Mouse (Mus musculus): ENCODE results near the gene Pdilt.
"Not testable (repeated sequence)": the region's sequence is repeated elsewhere in the genome, so short reads cannot be mapped to it uniquely, and the experiment has no call there.

Pdilt gene

DNA sequence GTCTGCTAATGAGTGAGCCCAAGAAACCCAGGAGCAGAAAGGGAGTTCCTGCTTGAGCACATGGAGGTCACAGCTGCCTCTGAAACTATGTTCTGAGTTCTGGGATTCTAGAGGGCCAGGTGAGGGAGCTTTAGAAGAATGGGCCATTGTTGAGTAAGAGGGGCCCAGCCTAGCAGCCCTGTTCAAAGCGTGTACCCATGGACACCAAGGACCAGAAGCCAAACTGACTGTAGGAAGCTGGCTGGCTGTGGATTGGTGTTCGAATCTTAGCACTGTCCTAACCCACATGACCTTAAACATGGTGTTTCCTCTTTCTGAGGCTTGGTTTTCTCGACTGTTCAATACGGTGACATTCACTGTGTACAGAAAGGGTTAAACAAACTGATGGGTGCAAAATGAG is at the start of gene Pdilt:
Pdilt (minus strand) TSS at position 101 of the 400 bp plus-strand sequence.
- in situ Hi-C loops (cut with MboI) = loop anchor here (25.0 kb wide), 1 partner anchor 761 kb away; no protein-coding TSS in a partner anchor

DNA sequence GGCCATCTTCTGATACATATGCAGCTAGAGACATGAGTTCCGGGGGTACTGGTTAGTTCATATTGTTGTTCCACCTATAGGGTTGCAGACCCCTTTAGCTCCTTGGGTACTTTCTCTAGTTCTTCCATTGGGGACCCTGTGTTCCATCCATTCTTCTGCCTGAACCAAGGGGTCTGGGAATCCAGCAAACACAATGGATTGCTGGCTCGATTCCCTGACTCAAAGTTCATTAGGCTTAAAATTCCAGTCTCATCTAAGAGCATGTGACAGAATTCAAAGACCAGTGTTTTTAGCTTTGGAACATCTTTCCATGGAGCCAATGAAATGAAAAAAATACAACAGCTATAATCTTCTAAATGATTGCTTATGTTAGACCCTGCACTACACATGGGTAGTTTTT is 39.2 kb upstream of the Pdilt start:
- in situ Hi-C loops (cut with MboI) = not testable (repeated sequence)

DNA sequence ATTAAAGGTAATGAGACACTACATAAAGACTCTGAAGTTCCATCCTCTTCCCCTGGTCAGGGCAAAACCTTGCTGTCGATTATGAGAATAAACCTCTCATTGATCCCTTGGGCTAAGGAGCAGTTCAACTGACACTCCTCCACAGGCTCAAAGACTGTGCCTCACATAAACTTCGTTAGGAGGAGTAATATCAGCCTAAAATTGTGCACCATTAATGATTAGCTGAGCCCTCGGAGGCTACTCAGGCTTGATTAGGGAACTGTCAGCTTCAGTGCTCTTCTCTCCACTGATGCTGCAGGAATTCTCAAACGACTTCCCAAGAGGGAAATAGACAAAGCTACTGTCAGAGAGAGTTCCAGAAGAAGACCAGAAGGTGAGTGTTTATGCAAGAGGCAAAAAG is 38.2 kb upstream of the Pdilt start:
- in situ Hi-C loops (cut with MboI) = no loop called here

DNA sequence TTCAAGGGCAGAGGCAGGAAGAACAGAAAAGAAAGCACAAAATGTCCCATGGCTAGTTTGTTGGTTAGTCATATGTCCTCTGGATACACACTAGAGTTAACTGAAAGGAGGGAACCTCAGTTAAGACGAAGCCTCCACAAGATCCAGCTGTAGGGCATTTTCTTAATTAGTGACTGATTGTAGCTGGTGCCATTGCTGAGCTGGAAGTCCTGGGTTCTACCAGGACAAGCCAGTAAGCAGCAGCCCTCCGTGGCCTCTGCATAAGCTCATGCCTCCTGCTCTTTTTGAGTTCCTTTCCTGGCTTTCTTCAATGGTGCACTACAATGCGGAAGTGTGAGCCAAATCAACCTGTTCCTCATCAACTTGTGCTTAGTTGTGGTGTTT is 37.2 kb upstream of the Pdilt start:
- in situ Hi-C loops (cut with MboI) = no loop called here

DNA sequence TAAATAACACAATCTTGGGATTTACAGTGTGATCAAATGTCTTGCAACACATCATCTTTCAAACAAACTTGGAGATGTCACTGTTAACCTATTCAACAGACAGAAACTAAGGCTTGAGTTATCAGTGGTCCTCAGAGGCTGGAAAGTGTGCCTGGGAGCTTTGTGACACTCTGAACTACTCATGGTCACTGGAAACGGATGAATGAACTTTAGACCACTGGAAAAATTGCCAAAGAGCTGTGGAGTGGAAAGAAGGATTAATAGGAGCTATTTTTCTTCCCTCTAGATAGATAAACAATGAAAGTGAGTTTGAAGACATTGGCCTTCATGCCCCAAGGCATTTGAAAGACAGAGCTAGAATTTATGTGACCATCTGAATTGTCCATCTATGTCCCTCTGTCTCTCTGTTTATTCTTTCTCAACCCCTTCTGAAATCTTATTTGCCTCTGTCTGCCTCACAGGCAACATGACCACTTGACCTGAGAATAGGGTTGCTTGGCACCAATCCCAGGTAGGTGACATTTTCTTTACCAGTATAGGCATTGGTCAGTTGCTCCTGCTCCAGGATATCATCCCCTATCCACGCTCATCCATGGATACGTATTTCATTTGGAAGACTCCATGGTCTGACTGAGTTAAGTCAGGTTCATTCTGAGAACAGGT is 36.6 kb upstream of the Pdilt start:
- in situ Hi-C loops (cut with MboI) = no loop called here

DNA sequence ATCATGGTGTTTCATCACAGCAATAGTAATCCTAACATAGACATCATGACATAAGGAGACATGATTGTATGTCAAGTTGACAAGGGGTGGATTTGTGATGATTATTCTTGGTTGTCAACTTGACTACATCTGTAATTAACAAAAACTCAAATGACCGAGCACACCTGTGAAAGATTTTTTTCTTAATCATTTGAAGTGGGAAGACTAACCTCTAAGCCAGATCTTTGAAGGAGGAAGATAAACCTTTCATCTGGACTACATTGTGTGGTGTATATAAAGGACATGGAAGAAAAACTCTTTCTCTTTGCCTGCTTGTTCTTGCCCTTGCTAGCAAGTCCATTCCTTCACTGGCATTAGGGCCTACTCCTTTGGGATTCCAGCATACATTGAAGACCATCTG is 30.8 kb upstream of the Pdilt start, which contains the start of gene Acsm2:
Acsm2 (plus strand) TSS at position 301 of the 400 bp plus-strand sequence.
- in situ Hi-C loops (cut with MboI) = no loop called here

DNA sequence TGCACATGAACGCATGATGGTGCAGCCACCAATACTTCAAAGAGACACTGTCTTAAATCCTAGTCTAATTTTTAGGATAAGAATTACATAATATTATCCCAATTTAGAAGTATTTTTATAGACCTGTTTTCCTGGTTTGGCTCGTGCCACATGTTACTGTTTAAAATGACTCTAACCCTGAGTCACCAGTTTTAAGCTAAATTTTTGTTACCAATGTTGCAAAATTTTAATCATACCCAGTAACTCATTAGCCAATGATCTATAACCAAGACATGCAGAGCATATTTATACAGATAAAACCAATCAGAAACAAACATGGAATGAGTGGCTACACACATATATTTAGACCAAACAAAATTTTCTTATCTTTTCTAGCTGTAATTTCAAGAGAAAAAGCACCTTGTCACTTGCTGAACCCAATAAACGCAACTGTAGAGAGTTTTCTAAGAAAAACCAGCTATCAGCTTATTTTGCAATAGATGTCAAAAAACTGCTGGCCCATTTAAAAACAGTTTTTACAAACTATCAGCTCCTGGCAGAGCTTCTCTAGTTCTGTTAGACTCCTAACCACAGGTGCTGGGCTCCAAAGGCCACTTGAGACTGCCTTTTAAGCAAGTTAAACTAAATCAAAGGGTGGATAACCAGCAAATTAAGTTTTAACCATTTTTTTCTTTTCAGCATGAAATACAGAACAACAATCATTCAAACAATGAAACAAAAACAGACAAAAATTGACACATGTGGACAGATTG is 27.4 kb upstream of the Pdilt start:
- in situ Hi-C loops (cut with MboI) = no loop called here

DNA sequence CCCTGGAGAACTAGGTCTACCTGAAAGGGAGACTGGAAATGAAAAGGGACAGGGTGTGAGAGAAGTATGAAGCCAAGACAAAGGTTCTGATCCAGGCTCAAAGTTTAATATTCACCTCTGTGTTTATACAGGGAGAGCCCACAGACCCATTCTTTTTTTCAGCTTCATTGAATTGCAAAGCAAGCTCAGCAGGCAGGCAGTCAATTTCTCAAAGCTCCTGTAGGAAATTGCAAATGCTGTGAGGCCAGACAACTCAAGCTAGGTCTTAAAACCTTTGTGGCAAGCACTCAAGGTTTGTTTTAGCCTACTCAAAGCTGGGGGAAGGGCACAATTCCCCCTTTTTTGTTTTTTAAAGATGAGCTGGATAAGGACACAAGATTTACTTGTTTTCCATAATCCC is 22.3 kb upstream of the Pdilt start:
- in situ Hi-C loops (cut with MboI) = no loop called here

DNA sequence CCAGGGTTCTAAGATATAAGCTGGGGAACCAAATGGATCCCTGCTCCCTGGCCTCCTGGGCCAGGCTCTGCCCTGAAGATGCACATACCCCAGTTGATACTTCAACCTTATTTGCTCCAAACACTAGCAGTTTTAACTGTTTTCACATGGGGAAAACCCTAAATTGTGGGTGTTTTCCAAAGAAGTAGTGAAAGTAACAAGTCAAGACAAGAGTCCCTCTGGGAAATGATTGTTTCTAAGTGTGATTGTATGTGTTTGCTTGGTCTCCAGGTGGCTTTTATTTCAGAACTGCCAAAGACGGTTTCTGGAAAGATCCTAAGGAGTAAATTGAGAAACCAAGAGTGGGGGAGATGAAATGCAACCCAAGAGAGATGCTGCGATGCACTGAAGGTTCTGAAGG is 19.2 kb upstream of the Pdilt start:
- in situ Hi-C loops (cut with MboI) = no loop called here

DNA sequence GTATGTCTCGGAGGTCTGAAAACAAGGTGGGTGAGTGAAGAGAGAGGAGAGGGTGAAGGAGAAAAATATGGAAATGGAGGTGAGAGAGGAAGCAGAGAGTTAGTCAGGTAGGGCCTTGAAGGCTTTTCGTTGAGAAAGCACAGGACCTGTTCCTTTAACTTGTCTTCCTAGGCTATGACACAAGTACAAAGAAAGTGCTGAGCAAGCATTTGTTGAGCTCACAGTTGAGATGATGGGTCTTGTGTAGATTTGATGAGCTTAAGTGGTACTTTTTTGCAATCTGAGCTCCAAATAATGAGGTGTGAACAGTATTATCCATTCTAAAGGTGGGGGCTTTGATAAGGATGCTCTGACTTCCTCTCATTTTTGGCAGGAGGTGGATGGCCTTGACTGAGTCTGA is 11.1 kb upstream of the Pdilt start:
- in situ Hi-C loops (cut with MboI) = no loop called here

DNA sequence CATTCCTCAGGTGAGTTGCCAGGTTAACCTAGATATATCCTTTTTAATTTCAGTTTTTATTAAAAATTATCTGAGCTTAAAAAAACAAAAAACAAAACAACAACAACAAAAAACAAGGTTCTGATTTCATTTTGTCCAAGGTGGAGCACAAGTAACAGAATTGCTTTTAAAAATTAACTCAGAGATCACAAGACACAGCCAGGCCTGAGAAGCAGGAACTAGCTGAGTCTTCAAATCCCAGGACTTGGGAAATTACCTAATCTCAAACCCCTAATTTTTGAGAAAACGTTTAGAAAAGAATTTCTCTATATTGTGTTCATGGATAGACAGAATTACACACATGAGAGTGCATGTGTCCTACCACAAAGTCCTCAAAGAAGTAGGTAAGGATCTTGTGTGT is 9.6 kb upstream of the Pdilt start:
- in situ Hi-C loops (cut with MboI) = no loop called here

DNA sequence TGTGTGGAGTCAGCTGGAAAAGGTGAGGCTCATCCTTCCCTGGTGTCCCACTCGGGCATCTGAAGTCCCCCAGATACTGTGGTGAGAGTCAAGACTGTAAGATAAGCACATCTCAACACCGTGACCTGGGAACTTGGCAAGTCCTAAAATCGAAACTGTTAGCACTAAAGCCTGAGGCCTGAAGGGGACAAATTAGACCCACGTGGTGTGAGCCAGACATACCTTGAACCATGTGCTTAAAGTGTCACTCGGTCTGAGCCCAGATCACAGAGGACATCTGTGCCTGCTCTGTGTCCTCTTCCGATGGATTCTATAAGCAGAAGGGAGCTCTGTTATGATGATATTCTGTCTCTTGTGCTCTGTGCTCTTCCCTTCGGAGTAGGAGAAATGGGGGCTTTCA is 5.3 kb upstream of the Pdilt start:
- in situ Hi-C loops (cut with MboI) = no loop called here

DNA sequence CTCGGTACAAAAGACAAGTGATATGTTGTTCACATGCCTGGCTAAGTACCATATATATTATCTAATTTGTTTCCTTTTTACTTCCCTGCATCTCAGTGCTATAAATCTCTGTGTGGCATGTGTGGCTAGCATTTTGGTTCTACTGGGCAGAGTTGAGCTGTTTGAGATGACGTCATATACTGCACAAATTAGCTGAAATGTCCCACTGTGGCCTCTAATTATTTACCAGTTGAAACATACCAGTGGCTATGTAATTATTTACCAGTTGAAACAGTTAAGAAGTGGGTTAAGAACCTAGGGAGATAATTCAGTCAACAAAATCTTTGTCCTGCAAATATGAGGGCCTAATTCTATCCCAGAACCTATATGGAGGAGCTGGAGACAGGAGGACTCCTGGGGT is 4.3 kb upstream of the Pdilt start:
- in situ Hi-C loops (cut with MboI) = no loop called here

DNA sequence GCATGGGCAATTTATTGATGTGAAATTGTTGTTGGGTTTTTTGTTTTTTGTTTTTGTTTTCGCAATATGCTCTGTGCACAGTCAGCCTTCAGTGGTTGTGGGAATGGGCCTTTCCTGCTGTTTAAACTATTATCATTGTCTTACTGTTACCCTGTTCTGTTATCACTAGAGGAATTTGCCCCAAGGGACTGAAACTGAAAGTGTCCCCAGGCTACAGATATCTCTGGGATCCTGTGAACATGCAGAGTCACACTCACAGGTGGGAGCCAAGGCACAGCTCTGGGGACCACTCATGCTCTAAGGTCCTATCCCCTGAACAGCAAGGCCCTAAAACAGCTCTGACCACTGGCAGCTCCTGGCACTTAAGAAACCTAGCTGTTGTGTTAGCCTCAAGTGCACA is 3.8 kb upstream of the Pdilt start:
- in situ Hi-C loops (cut with MboI) = no loop called here

DNA sequence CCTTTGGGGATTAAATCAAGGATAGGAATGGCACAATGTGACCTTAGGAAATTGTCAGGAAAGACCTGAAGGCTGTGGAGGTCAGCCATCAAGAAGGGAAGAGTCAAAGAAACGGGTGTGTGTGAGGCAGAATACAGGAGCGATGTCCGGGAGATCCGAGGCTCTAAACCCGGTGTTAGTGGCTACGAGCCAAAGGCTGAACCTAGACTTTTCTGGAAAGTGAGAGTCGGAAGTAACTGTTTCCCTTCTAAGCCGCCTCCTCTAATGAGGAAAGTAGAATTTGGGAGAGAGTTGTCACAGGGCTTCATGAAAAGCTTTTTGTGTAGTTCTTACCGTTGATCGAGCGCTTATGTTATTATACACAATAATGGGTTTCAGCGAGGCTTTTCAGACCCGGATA is 3.2 kb upstream of the Pdilt start:
- in situ Hi-C loops (cut with MboI) = no loop called here

DNA sequence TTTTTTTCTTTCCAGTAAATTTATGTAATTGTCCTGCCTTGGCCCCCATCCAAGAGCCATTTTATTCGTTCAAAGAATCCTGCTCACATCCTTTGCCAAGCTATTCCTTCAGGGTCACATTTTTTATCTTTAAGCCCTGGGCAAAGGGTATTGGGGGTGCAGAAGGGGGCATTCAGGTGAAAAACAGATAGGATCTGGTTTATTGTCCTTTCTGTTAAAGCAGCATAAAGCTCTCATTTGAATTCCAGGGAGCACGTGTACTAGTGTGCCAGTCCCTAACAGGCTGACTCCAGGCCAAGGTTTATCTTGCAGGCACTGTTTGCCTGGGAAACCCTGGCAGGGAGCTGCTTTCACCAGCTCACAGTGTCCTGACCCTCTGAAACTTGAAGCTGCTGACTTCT is 2.6 kb upstream of the Pdilt start:
- in situ Hi-C loops (cut with MboI) = no loop called here

DNA sequence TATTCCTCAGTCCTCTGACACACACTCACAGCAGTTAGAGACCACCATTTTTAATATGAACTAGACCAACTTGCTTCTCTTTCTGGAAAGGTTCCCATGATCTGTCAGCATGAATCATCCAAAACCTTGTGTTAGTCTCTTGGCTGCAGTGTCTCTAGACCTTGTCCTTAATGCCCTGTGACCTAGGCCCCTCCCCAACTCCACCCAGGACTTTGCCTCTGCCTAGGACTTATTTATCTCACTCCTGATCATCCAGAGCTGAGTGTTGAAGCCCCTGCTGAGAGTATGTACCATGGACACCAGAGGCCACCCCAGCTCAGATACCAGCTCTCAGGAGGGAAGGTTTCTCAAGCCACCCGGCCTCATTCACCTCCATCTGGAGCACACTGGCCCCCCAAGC is 904 bp downstream of the Pdilt start:
- in situ Hi-C loops (cut with MboI) = loop anchor here (25.0 kb wide), 1 partner anchor 760 kb away; no protein-coding TSS in a partner anchor

DNA sequence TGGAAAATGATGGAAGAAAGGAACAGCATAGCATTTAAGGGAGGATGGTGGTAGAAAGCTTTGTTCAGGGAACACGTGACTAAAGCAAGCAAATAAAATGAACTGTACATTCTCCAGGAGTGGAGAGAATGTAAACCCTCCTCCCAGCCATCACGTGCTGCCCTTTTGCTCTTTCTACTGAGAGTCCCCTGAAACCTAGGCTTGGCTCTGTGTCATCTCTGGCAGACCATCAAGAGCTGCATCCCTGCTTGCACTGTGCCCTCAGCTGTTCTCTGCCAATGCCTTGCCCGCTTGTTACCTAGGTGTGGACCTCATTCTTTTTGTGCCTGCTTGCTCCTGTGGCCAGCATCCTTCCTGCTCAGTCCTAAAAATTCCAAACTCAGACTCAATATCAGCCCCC is 1.5 kb downstream of the Pdilt start:
- in situ Hi-C loops (cut with MboI) = loop anchor here (25.0 kb wide), 1 partner anchor 760 kb away; no protein-coding TSS in a partner anchor

DNA sequence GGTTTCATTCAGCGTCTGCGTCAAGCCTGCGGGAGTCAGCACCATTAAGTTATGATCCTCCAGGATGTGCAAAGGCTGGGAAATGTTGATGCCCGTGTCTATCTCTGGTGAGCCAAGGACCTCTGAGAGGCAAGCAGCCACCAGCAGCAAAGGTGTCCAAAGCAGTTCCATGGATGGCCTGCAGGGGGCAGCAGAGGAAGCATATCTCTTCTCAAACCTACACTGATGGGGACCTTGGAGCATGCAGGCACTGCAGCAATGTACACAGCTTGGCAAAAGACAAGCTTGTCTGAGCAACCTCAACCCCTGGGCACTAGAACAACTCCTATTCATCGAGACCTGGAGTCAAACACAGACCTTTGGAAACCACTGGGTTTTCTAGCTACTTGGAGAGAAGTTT is 3.6 kb downstream of the Pdilt start:
- in situ Hi-C loops (cut with MboI) = loop anchor here (25.0 kb wide), 1 partner anchor 757 kb away; no protein-coding TSS in a partner anchor

DNA sequence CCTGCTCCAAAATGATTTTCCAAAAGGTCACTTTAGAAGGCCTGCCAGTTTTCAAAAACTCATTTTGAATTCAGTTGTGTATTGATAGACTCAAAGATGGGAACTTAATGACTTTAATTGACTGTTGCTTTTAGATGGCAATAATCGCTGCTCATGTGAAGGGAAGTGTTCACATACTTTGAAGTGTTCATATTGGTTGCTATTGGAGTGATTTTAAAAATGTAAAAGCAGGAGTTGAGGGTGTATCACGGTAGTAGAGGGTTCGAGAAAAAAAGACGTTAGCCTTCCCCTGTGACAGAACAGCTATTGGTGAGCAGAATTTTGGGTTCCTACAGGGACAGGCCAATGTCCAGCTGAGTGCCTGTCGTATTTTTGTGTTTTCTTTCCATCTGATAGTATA is 4.1 kb downstream of the Pdilt start, which contains the start of gene Acsm5:
Acsm5 (plus strand) TSS at position 301 of the 400 bp plus-strand sequence.
- in situ Hi-C loops (cut with MboI) = loop anchor here (25.0 kb wide), 1 partner anchor 757 kb away; no protein-coding TSS in a partner anchor

DNA sequence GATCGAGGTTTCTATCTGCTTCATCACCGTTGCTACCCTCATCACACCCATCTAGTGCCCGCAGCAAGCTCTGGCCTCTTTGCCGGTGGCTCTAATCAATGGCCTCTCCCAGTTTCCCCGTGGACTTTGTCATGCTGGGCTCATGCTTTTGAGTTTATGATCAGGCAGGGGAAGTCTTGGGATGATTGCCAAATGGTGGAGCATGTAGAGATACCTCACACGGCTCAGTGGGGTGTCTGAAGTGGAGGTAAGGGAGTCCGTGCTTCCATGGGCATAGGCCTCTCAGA is 7.1 kb downstream of the Pdilt start:
- in situ Hi-C loops (cut with MboI) = loop anchor here (25.0 kb wide), 1 partner anchor 754 kb away; no protein-coding TSS in a partner anchor

DNA sequence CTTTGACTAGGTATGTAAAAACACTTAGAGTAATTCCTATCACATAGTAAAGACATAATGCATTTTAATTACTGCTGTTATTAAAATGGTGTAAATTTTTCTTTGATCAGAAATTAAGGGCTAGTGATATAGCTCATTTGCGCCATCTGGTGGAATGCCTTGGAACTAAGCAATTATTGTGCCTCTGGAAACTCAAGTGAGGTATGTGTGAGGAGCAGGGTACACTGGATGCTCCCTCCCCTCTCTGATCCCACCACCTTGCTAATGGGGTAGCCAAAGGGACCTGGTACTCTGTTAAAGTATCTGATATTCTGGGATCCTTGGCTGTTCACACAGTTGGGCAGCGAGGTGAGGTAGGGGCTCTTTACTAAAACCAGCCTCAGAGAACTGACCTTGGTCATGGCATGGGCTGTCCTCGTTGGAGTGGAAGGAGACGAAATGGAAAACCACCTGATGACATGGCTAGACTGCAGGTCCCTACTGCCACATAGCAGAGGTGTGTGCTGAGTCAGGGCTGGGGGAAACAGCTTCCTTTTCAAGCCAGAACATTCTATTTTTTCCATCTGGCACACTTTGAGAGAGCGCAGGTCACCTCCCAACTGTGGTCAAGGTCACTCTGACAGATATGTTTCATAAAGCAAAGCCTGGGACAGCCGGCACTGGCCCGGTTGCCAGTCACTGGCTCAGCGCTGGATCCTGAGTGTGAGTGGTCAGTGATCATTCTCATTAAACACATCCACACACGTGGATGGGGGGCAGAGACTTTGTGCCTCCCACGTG is 7.6 kb downstream of the Pdilt start:
- in situ Hi-C loops (cut with MboI) = loop anchor here (25.0 kb wide), 1 partner anchor 753 kb away; no protein-coding TSS in a partner anchor

All from mature B cell (primary cell).